Mouse (Mus musculus) forebrain, embryonic 16.5 days (tissue): Measurements from ENCODE around the gene Myo3b. TPM values are rescaled to one million over a fixed set of nuclear protein-coding genes. Genes with fewer than 3 reads are reported as not detected.

Source experiments
- ATAC-seq: fragments of 200-750 bp; cut with Nextera tagmentation; 2 replicates; pipeline ENCODE4 v1.8.0; 2017; ENCODE audit warnings: mild to moderate bottlenecking, moderate library complexity
- H3K27ac ChIP-seq: fragments of 300-500 bp; sonication (generic); 2 replicates; pipeline ENCODE4 v1.5.1; 2014; ENCODE audit warnings: low read length, control low read depth
- H3K27me3 ChIP-seq: fragments of 300-500 bp; sonication (generic); replicated peaks from 2 replicates; pipeline ENCODE4 v1.6.1; 2014; ENCODE audit warnings: low read length; ENCODE audit not compliant: control insufficient read depth, insufficient read depth
- H3K36me3 ChIP-seq: fragments of 300-500 bp; sonication (generic); 2 replicates; pipeline ENCODE4 v1.6.1; 2014; ENCODE audit not compliant: control insufficient read depth, insufficient read depth
- H3K4me1 ChIP-seq: fragments of 300-500 bp; sonication (generic); replicated peaks from 2 replicates; pipeline ENCODE4 v1.6.1; 2014; ENCODE audit warnings: low read length; ENCODE audit not compliant: control insufficient read depth, insufficient read depth
- H3K4me2 ChIP-seq: fragments of 300-500 bp; sonication (generic); 2 replicates; pipeline ENCODE4 v1.6.1; 2014; ENCODE audit warnings: mild to moderate bottlenecking, low read length, control low read depth
- H3K4me3 ChIP-seq: fragments of 300-500 bp; sonication (generic); replicated peaks from 2 replicates; pipeline ENCODE4 v1.5.1; 2014; ENCODE audit warnings: mild to moderate bottlenecking, low read length, control low read depth
- H3K9ac ChIP-seq: fragments of 300-500 bp; sonication (generic); replicated peaks from 2 replicates; pipeline ENCODE4 v1.6.1; 2014; ENCODE audit warnings: low read depth, low read length, control low read depth
- H3K9me3 ChIP-seq: fragments of 300-500 bp; sonication (generic); 2 replicates; pipeline ENCODE4 v1.6.1; 2016; ENCODE audit warnings: low read length; ENCODE audit not compliant: control insufficient read depth
- WGBS: fragments of 180-500 bp; shearing (Covaris S2); extraction: QIAGEN DNeasy Blood & Tissue Kit; methylation state at CpG from one replicate; pipeline ENCODE4 v1.1.7; 2014; 5-methylcytosine and 5-hydroxymethylcytosine counted together
- polyA plus RNA-seq: library from polyadenylated mRNA; unstranded; fragments of >200 nt; fragmentation: Nextera tagmentation; extraction: Ambion mirVana; gene quantifications from 2 replicates; pipeline ENCODE4 v1.2.1, GENCODE M21; 2015

Gene Myo3b
- polyA plus RNA-seq, 1 experiment from 2014 or later, result 0.34 TPM

GRCm38 (mm10) chr2:70317850-70318249 lies 278.9 kb downstream of the Myo3b start:
- ATAC-seq, result no peak
- Histone ChIP-seq H3K9ac (no peak overlapping the region), H3K4me3 (no peak overlapping the region), H3K36me3 (no peaks in the 10 kb centered on the region), H3K4me2 (peak overlapping the region; percentile 8; the same call in 1 of the 2 replicates), H3K27me3 (no peaks in the 10 kb centered on the region), H3K4me1 (peaks cover 29% of the 10 kb centered on the region), H3K9me3 (no peaks in the 10 kb centered on the region), H3K27ac (no peak overlapping the region)
- 5% methylated on average over 6 of the region's 6 CpGs for WGBS

GRCm38 (mm10) chr2:70318861-70319555 lies 280.1 kb downstream of the Myo3b start:
- H3K27me3 ChIP-seq, result no peaks in the 10 kb centered on the region
- no peak overlapping the region for H3K4me3 ChIP-seq
- no peak overlapping the region for H3K27ac ChIP-seq
- H3K4me2 ChIP-seq, result no peak overlapping the region
- ATAC-seq, result peak; percentile 24; the same call in 1 of the 2 replicates
- peaks cover 29% of the 10 kb centered on the region for H3K4me1 ChIP-seq
- no peaks in the 10 kb centered on the region for H3K9me3 ChIP-seq
- WGBS, result 44% methylated on average over 5 of the region's 5 CpGs
- no peaks in the 10 kb centered on the region for H3K36me3 ChIP-seq
- H3K9ac ChIP-seq, result no peak overlapping the region

GRCm38 (mm10) chr2:70322767-70323166 lies 283.8 kb downstream of the Myo3b start:
- H3K9ac ChIP-seq, result no peak overlapping the region
- WGBS, result 55% methylated on average over 9 of the region's 9 CpGs

GRCm38 (mm10) chr2:70327602-70328001 lies 288.7 kb downstream of the Myo3b start:
- Histone ChIP-seq H3K4me1 (0 out of 2 replicates have a peak, but pooled peaks cover 2% of the 10 kb centered on the region), H3K27me3 (no peaks in the 10 kb centered on the region), H3K9me3 (no peaks in the 10 kb centered on the region), H3K4me3 (no peak overlapping the region), H3K4me2 (no peak overlapping the region), H3K36me3 (no peaks in the 10 kb centered on the region), H3K27ac (no peak overlapping the region), H3K9ac (no peak overlapping the region)
- ATAC-seq, result no peak
- WGBS, result 85% methylated on average over 11 of the region's 11 CpGs

More at GRCm38 (mm10) chr2:70322767-70323166, 283.8 kb downstream of the Myo3b start:
- no peak for ATAC-seq
- H3K27ac ChIP-seq, result no peak overlapping the region
- no peaks in the 10 kb centered on the region for H3K36me3 ChIP-seq
- peaks cover 14% of the 10 kb centered on the region for H3K4me1 ChIP-seq
- no peaks in the 10 kb centered on the region for H3K27me3 ChIP-seq
- no peak overlapping the region for H3K4me3 ChIP-seq
- no peaks in the 10 kb centered on the region for H3K9me3 ChIP-seq
- H3K4me2 ChIP-seq, result no peak overlapping the region

- peaks cover 12% of the 10 kb centered on the region for H3K4me1 ChIP-seq
- no peaks in the 10 kb centered on the region for H3K9me3 ChIP-seq
- no peak overlapping the region for H3K9ac ChIP-seq
- no peak overlapping the region for H3K27ac ChIP-seq
- no peak overlapping the region for H3K4me3 ChIP-seq
- no peak overlapping the region for H3K4me2 ChIP-seq
- H3K36me3 ChIP-seq, result no peaks in the 10 kb centered on the region
- 91% methylated on average over 6 of the region's 6 CpGs for WGBS
- H3K27me3 ChIP-seq, result no peaks in the 10 kb centered on the region
- no peak for ATAC-seq
These were observed 294.0 kb downstream of the Myo3b start for GRCm38 (mm10) chr2:70332905-70333304.

GRCm38 (mm10) chr2:70333553-70333952 lies 294.6 kb downstream of the Myo3b start:
- H3K36me3 ChIP-seq, result no peaks in the 10 kb centered on the region
- ATAC-seq, result no peak
- no peaks in the 10 kb centered on the region for H3K27me3 ChIP-seq
- peaks cover 12% of the 10 kb centered on the region for H3K4me1 ChIP-seq
- no peak overlapping the region for H3K4me2 ChIP-seq
- H3K9ac ChIP-seq, result no peak overlapping the region
- 79% methylated on average over 6 of the region's 6 CpGs for WGBS
- no peak overlapping the region for H3K4me3 ChIP-seq
- no peaks in the 10 kb centered on the region for H3K9me3 ChIP-seq
- no peak overlapping the region for H3K27ac ChIP-seq

GRCm38 (mm10) chr2:70336551-70336950 lies 297.6 kb downstream of the Myo3b start:
- H3K4me2 ChIP-seq, result no peak overlapping the region
- WGBS, result 39% methylated on average over 6 of the region's 6 CpGs
- peaks cover 12% of the 10 kb centered on the region for H3K4me1 ChIP-seq
- H3K27me3 ChIP-seq, result no peaks in the 10 kb centered on the region
- no peak overlapping the region for H3K4me3 ChIP-seq
- no peaks in the 10 kb centered on the region for H3K36me3 ChIP-seq
- no peak overlapping the region for H3K9ac ChIP-seq
- no peak overlapping the region for H3K27ac ChIP-seq
- ATAC-seq, result no peak
- no peaks in the 10 kb centered on the region for H3K9me3 ChIP-seq

GRCm38 (mm10) chr2:70337208-70337611 lies 298.3 kb downstream of the Myo3b start:
- no peak overlapping the region for H3K4me2 ChIP-seq
- H3K27ac ChIP-seq, result no peak overlapping the region
- WGBS, result 43% methylated on average over 7 of the region's 7 CpGs
- ATAC-seq, result no peak; the same call in 1 of the 2 replicates
- H3K36me3 ChIP-seq, result no peaks in the 10 kb centered on the region
- no peaks in the 10 kb centered on the region for H3K27me3 ChIP-seq
- H3K9ac ChIP-seq, result no peak overlapping the region
- H3K4me3 ChIP-seq, result no peak overlapping the region
- no peaks in the 10 kb centered on the region for H3K9me3 ChIP-seq
- peaks cover 12% of the 10 kb centered on the region for H3K4me1 ChIP-seq

- Histone ChIP-seq H3K9ac (no peak overlapping the region), H3K4me2 (no peak overlapping the region; the same call in 1 of the 2 replicates), H3K9me3 (no peaks in the 10 kb centered on the region), H3K4me3 (no peak overlapping the region), H3K27ac (no peak overlapping the region), H3K27me3 (no peaks in the 10 kb centered on the region), H3K4me1 (peaks cover 12% of the 10 kb centered on the region), H3K36me3 (no peaks in the 10 kb centered on the region)
- no peak for ATAC-seq
- 81% methylated on average over 9 of the region's 9 CpGs for WGBS
These were observed 298.9 kb downstream of the Myo3b start for GRCm38 (mm10) chr2:70337869-70338268.
